ENCODE assay signal across 21 mouse cellular contexts in genomic region chr12:16232051-16232450, GRCm38 (mm10).
DNase-seq lines count a peak whose midpoint lies in the region; ATAC-seq and TF ChIP-seq lines count a peak whose summit lies in the region.
"Had no signal": no experiment of that assay in that cellular context is flagged by ENCODE, and none has a peak within 500 bp of the region (broad histone marks: within the 10 kb centered on the region; RNA-seq: fewer than 3 reads in every experiment).

No protein-coding gene starts in this region.

- H3K4me2 ChIP-seq in hindbrain, postnatal 0 days (ENCODE audit: low read depth, low read length): no peak overlapping the region
- no peak overlapping the region for H3K4me2 ChIP-seq in hindbrain, embryonic 12.5 days (replicated peaks)
- H3K4me2 ChIP-seq: heart, embryonic 11.5 days; hindbrain, embryonic 15.5 days; liver, embryonic 11.5 days; lung, embryonic 14.5 days; midbrain, embryonic 13.5 days; stomach, embryonic 15.5 days had no signal

- H3K9ac ChIP-seq in hindbrain, postnatal 0 days (replicated peaks; ENCODE audit: low read length): no peak overlapping the region
- no peak overlapping the region for H3K9ac ChIP-seq in hindbrain, embryonic 12.5 days
- H3K9ac ChIP-seq: forebrain, postnatal 0 days; hindbrain, embryonic 15.5 days; lung, embryonic 14.5 days; midbrain, embryonic 13.5 days; stomach, embryonic 15.5 days had no signal

- no peaks in the 10 kb centered on the region for H3K27me3 ChIP-seq in hindbrain, postnatal 0 days (ENCODE audit: insufficient read depth, low read length)
- H3K27me3 ChIP-seq in hindbrain, embryonic 12.5 days: no peaks in the 10 kb centered on the region
- H3K27me3 ChIP-seq: hindbrain, embryonic 15.5 days; midbrain, embryonic 13.5 days; stomach, embryonic 15.5 days had no signal

- ATAC-seq in cerebellum, adult (ENCODE audit: insufficient number of reproducible peaks, low FRiP score, low TSS enrichment): peak; percentile 57; the same call in 1 of the 2 replicates
- ATAC-seq in hindbrain, postnatal 0 days: no peak
- no peak for ATAC-seq in hindbrain, embryonic 12.5 days (ENCODE audit: low FRiP score)
- no peak for ATAC-seq in megakaryocyte progenitor cell, adult 5-6 weeks (replicated peaks; ENCODE audit: poor library complexity)
- ATAC-seq: CD4-positive, CD25-positive, alpha-beta regulatory T cell, adult 4 months; forebrain, postnatal 0 days; midbrain, embryonic 13.5 days had no signal

- H3K4me1 ChIP-seq in hindbrain, postnatal 0 days (ENCODE audit: insufficient read depth, low read length): no peaks in the 10 kb centered on the region
- no peaks in the 10 kb centered on the region for H3K4me1 ChIP-seq in hindbrain, embryonic 12.5 days
- H3K4me1 ChIP-seq: hindbrain, embryonic 15.5 days; limb, embryonic 10.5 days; midbrain, embryonic 13.5 days; stomach, embryonic 15.5 days had no signal

- H3K9me3 ChIP-seq in hindbrain, postnatal 0 days (ENCODE audit: low read length): no peaks in the 10 kb centered on the region
- no peaks in the 10 kb centered on the region for H3K9me3 ChIP-seq in hindbrain, embryonic 12.5 days (replicated peaks)
- H3K9me3 ChIP-seq: G1E; hindbrain, embryonic 15.5 days; limb, embryonic 10.5 days; midbrain, embryonic 13.5 days; stomach, embryonic 15.5 days had no signal

- DNase-seq in cerebellum, adult 8-10 months: no peak
- peak; percentile 39 for DNase-seq in hindbrain, postnatal 0 days (ENCODE audit: low spot score)
- DNase-seq in kidney, adult 9 months: peak; percentile 76
- peak; percentile 67 to 77 for DNase-seq in kidney, postnatal 36 days
- DNase-seq in adrenal gland, postnatal 36 days: no peak
- DNase-seq: forebrain, postnatal 0 days; gastrocnemius, postnatal 25 days; lung, embryonic 14.5 days; spleen, adult 18-20 months had no signal

- 38% methylated on average over 2 of the region's 2 CpGs for WGBS in hindbrain, postnatal 0 days
- WGBS in hindbrain, embryonic 12.5 days: 62% methylated on average over 2 of the region's 2 CpGs

- TF ChIP-seq CTCF in hindbrain, postnatal 0 days (IDR thresholded peaks at IDR 0.05; ENCODE audit: low read depth): no peak

- no peak overlapping the region for H3K4me3 ChIP-seq in hindbrain, postnatal 0 days (ENCODE audit: low read length)
- H3K4me3 ChIP-seq in hindbrain, embryonic 12.5 days: no peak overlapping the region
- H3K4me3 ChIP-seq: hindbrain, embryonic 15.5 days; limb, embryonic 10.5 days; midbrain, embryonic 13.5 days; stomach, embryonic 15.5 days had no signal

- H3K27ac ChIP-seq in hindbrain, postnatal 0 days: no peak overlapping the region
- no peak overlapping the region for H3K27ac ChIP-seq in hindbrain, embryonic 12.5 days
- H3K27ac ChIP-seq: hindbrain, embryonic 15.5 days; limb, embryonic 10.5 days; macrophage; midbrain, embryonic 13.5 days; stomach, embryonic 15.5 days had no signal

- H3K36me3 ChIP-seq in hindbrain, postnatal 0 days (ENCODE audit: insufficient read depth, low read length): no peaks in the 10 kb centered on the region
- H3K36me3 ChIP-seq in hindbrain, embryonic 12.5 days: no peaks in the 10 kb centered on the region
- H3K36me3 ChIP-seq: G1E; hindbrain, embryonic 15.5 days; limb, embryonic 10.5 days; midbrain, embryonic 13.5 days; stomach, embryonic 15.5 days had no signal

Comparison
In these comparisons a context has a peak if more than half of its experiments do, and no peak if none do; other contexts are left out.
1. DNase-seq: peak in hindbrain, postnatal 0 days (single experiment), kidney, adult 9 months (single experiment) and kidney, postnatal 36 days (2 of 2); none in cerebellum, adult 8-10 months (single experiment) and adrenal gland, postnatal 36 days (0 of 2).